Mouse (Mus musculus) heart, postnatal 0 days (tissue): ENCODE data around the gene Actr1a. TPM values are rescaled to one million over a fixed set of nuclear protein-coding genes. Genes with fewer than 3 reads are reported as not detected.
A peak's percentile ranks its signal among the peaks of the same experiment; 100 is the strongest.

Source experiments
- ATAC-seq: fragments of 200-750 bp; cut with Nextera tagmentation; 2 replicates; pipeline ENCODE4 v1.8.0; 2017; ENCODE audit warnings: low read depth, moderate number of reproducible peaks, moderate library complexity; ENCODE audit not compliant: insufficient read depth
- DNase-seq: peaks from one replicate; pipeline ENCODE4 v3.0.0-alpha.2; 2016; ENCODE audit warnings: low spot score
- H3K27ac ChIP-seq: fragments of 300-500 bp; sonication (generic); 2 replicates; pipeline ENCODE4 v1.5.1; 2014; ENCODE audit warnings: low read depth, mild to moderate bottlenecking
- H3K27me3 ChIP-seq: fragments of 300-500 bp; sonication (generic); 2 replicates; pipeline ENCODE4 v1.6.1; 2014; ENCODE audit warnings: low read length, mixed read lengths; ENCODE audit not compliant: control insufficient read depth, insufficient read depth
- H3K36me3 ChIP-seq: fragments of 300-500 bp; sonication (generic); replicated peaks from 2 replicates; pipeline ENCODE4 v1.6.1; 2014; ENCODE audit warnings: low read length, mixed read lengths; ENCODE audit not compliant: control insufficient read depth, insufficient read depth
- H3K4me1 ChIP-seq: fragments of 300-500 bp; sonication (generic); 2 replicates; pipeline ENCODE4 v1.6.1; 2014; ENCODE audit warnings: antibody characterized with exemption; ENCODE audit not compliant: control insufficient read depth, insufficient read depth
- H3K4me2 ChIP-seq: fragments of 300-500 bp; sonication (generic); 2 replicates; pipeline ENCODE4 v1.6.1; 2014; ENCODE audit warnings: low read depth, mild to moderate bottlenecking, low read length, moderate library complexity
- H3K4me3 ChIP-seq: fragments of 300-500 bp; sonication (generic); 2 replicates; pipeline ENCODE4 v1.5.1; 2014; ENCODE audit warnings: low read depth, low read length
- H3K9ac ChIP-seq: fragments of 300-500 bp; sonication (generic); replicated peaks from 2 replicates; pipeline ENCODE4 v1.6.1; 2014; ENCODE audit warnings: low read depth, low read length, mixed read lengths
- H3K9me3 ChIP-seq: fragments of 300-500 bp; sonication (generic); replicated peaks from 2 replicates; pipeline ENCODE4 v1.6.1; 2016; ENCODE audit warnings: low read length; ENCODE audit not compliant: control insufficient read depth
- CTCF ChIP-seq: IDR thresholded peaks from 2 replicates; pipeline ENCODE4 v1.5.1; 2016; ENCODE audit warnings: antibody characterized with exemption, control low read depth, low read depth
- EP300 ChIP-seq: IDR thresholded peaks from 2 replicates; pipeline ENCODE4 v1.6.1; 2016; ENCODE audit warnings: antibody characterized with exemption, low read depth
- WGBS: fragments of 180-500 bp; shearing (Covaris S2); extraction: QIAGEN DNeasy Blood & Tissue Kit; methylation state at CpG from one replicate; pipeline ENCODE4 v1.1.7; 2014; 5-methylcytosine and 5-hydroxymethylcytosine counted together
- polyA plus RNA-seq: library from polyadenylated mRNA; unstranded; fragments of >200 nt; fragmentation: Nextera tagmentation; extraction: Ambion mirVana; gene quantifications from 2 replicates; pipeline ENCODE4 v1.2.1, GENCODE M21; 2015
- total RNA-seq: library from RNA; depleted of rRNA; stranded (reverse); fragments of >200 nt; gene quantifications from 2 replicates; pipeline ENCODE4 v1.2.3, GENCODE M21; 2014; ENCODE audit warnings: low replicate concordance

The Actr1a gene
- total and polyA plus RNA-seq, 2 experiments from 2014 or later = 118 to 173 TPM

DNA sequence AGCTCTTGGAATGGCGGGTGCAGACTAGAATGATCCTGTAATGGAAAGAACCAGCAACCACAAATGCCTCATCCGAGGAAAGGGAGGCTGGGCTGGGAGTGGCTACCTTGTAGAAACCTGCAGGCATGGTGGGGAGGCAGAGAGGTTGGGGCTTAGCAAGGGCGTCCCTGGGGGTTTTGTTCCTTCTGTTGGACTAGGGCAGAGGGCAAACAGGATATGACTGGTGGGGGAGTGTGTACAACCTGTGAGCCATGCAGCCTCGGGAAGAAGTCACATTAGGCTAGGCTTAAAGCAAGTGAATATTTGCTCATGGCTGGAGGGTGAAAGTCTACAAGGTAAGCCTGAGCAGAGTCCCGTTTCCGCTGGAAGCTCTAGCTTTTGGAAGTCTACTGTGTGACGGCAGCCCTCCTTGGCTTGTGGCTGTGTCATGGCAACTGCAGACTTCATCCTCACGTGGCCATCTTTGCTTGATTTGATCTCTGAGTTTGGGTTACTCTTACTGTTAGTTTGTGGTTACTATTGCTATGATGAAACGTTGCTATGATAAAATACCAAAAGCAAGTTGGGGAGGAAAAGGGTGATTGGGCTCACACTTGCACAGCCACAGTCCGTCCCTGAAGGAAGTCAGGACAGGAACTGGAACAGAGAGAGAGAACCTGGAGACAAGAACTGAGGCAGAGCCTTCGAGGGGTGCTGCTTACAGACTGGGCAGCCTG is 32.1 kb downstream of the Actr1a start:
- no peak overlapping the region for H3K4me2 ChIP-seq
- H3K9me3 ChIP-seq = no peaks in the 10 kb centered on the region
- H3K36me3 ChIP-seq = no peaks in the 10 kb centered on the region
- ATAC-seq (no peak), DNase-seq (no peak)
- H3K27me3 ChIP-seq = no peaks in the 10 kb centered on the region
- no peaks in the 10 kb centered on the region for H3K4me1 ChIP-seq
- 64% methylated on average over 11 of the region's 11 CpGs for WGBS
- H3K27ac ChIP-seq = no peak overlapping the region
- H3K9ac ChIP-seq = no peak overlapping the region
- TF ChIP-seq EP300 = no peak
- TF ChIP-seq CTCF = no peak
- H3K4me3 ChIP-seq = no peak overlapping the region

DNA sequence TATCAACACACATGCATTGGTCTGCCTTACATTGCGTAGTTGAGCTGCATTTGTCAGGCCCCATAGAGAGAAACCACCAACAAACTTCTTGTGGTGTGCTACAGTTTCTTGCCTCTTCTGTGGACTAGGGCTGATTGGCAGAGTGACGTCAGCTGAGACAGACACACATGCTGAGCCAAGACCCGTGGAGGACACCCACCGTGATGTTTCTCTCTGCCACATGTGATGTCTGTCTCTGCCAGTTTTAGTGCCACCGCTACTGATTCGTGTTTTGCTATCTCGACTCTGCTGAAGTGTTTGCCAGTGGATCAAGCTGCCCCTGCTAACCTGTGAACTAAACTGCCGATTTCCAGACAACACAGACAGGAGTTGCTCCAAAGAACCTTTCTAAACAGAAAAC is 33.4 kb downstream of the Actr1a start:
- Histone ChIP-seq H3K27ac (no peak overlapping the region), H3K27me3 (no peaks in the 10 kb centered on the region), H3K4me2 (no peak overlapping the region), H3K36me3 (no peaks in the 10 kb centered on the region), H3K9me3 (no peaks in the 10 kb centered on the region), H3K9ac (no peak overlapping the region), H3K4me3 (no peak overlapping the region), H3K4me1 (0 out of 2 replicates have a peak, but pooled peaks cover 2% of the 10 kb centered on the region)
- TF ChIP-seq CTCF (no peak), EP300 (no peak)
- ATAC-seq (no peak), DNase-seq (no peak)
- 66% methylated on average over 8 of the region's 8 CpGs for WGBS

DNA sequence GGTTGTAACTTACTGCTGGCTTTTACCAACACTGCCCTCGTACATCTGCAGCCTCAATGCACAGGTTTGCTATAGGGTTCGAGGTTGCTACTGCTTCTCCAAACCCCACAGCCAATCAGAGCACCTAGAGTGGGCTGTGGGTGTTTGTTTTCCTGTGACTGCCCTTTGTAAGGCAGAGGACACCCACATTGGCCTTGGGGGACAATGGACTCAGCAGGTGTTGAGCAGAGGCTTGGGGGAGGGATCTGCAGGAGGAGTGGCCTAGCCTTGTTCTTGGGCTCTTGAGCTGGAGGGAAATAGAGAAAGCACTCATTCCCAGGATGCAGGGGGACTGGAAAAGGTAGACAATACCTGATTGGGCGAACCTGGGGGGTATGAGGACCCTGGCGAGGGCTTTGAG is 37.2 kb downstream of the Actr1a start:
- H3K36me3 ChIP-seq = no peaks in the 10 kb centered on the region
- 0 out of 2 replicates have a peak, but pooled peaks cover 7% of the 10 kb centered on the region for H3K4me1 ChIP-seq
- 0 out of 2 replicates have a peak overlapping the region, but pooled peaks have one; percentile 55 for H3K4me3 ChIP-seq
- DNase-seq (no peak), ATAC-seq (peak; percentile 59)
- H3K27me3 ChIP-seq = no peaks in the 10 kb centered on the region
- H3K9me3 ChIP-seq = no peaks in the 10 kb centered on the region
- whole genome bisulfite sequencing = 56% methylated on average over 4 of the region's 4 CpGs
- H3K4me2 ChIP-seq = peak overlapping the region; percentile 83; the same call in 1 of the 2 replicates
- TF ChIP-seq CTCF = no peak
- TF ChIP-seq EP300 = no peak
- H3K9ac ChIP-seq = no peak overlapping the region
- peak overlapping the region; percentile 84 for H3K27ac ChIP-seq

DNA sequence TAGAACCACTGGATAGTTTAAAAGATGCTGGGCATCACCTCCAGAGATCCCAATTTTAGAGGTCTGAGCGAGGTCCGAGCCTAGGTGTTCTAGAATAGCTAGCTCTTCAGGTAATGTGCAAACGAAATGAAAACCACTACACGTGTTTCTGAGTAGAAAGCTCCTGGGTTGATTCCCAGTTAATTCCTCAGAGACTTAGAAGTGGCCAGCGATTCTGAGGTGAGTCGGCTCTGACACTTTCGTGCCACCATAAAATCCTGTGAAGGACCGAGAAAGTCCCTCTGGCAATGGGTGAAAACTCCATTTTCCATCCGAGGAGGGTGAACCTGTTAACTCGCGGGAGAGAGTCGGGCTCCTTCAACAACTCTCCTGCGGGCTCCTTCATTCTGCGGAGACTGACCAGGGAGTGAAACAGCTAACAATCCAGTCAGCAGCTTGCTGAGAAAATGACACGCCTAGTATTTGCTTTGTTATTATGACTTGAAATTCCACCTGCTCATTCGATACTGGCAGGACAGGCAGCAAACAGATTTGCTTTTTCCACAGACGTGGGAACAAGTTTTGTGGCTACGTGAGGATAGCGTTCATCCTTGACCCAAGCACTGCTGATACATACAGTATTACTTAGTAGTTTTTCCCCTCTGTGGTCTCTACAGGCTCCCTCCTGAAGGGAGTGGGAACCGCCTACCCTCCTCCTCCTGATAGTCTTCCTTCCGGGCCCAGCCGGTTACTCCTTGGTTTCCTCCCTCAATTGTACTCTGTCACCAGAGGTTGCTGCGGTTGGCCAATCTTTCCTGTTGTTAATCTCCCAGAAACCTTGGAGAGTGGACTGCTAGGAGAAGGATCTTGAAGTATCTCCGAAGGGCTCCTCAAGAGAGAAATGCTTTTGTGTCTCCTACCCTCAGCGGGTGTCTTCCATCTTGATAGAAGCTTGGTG is 37.9 kb downstream of the Actr1a start:
- ATAC-seq (peak; percentile 61), DNase-seq (peak; percentile 38)
- Histone ChIP-seq H3K27me3 (no peaks in the 10 kb centered on the region), H3K9me3 (no peaks in the 10 kb centered on the region), H3K4me2 (peak overlapping the region; percentile 83), H3K36me3 (no peaks in the 10 kb centered on the region), H3K27ac (peak overlapping the region; percentile 84), H3K4me1 (0 out of 2 replicates have a peak, but pooled peaks cover 7% of the 10 kb centered on the region), H3K4me3 (peak overlapping the region; percentile 55), H3K9ac (peak overlapping the region; percentile 37; the same call in 1 of the 2 replicates)
- no peak for TF ChIP-seq CTCF
- no peak; the same call in 1 of the 2 replicates for TF ChIP-seq EP300
- 18% methylated on average over 25 of the region's 25 CpGs for WGBS

DNA sequence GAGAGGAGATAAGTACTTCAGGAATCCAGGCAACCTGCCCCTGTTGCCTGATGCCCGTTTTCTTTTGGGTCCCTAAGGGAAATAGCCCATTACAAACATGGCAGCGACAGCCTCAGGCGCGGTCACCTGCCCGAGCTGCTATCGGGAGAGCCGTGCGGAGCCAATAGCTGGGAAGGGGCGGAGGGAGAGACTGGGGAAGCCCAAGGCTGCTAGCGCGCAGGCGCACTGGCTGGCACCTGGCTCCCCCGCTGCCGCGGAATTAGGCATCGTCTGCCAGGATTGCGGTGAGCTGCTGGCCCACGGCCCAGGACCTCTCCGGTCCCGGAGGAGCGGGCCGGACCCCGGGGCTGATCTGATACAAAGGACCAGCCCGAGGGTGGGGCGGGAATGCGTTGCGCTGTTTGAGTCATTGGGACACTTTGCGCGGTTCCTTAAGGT is 38.8 kb downstream of the Actr1a start:
- H3K36me3 ChIP-seq = no peaks in the 10 kb centered on the region
- H3K4me1 ChIP-seq = 0 out of 2 replicates have a peak, but pooled peaks cover 7% of the 10 kb centered on the region
- H3K4me3 ChIP-seq = peak overlapping the region; percentile 55
- peak overlapping the region; percentile 84 for H3K27ac ChIP-seq
- DNase-seq (peak; percentile 70), ATAC-seq (peak; percentile 86)
- peak overlapping the region; percentile 83 for H3K4me2 ChIP-seq
- H3K9ac ChIP-seq = peak overlapping the region; percentile 37; the same call in 1 of the 2 replicates
- no peak for TF ChIP-seq EP300
- TF ChIP-seq CTCF = no peak
- H3K9me3 ChIP-seq = no peaks in the 10 kb centered on the region
- WGBS = under 1% methylated on average over 29 of the region's 29 CpGs
- no peaks in the 10 kb centered on the region for H3K27me3 ChIP-seq
